11 mouse cellular contexts compared by ENCODE assay signal in genomic region chr9:108914491-108914890, GRCm38 (mm10). TPM values are rescaled to one million over a fixed set of nuclear protein-coding genes. Genes with fewer than 3 reads are reported as not detected.
A peak's percentile ranks its signal among the peaks of the same experiment; 100 is the strongest.
DNase-seq lines count a peak whose midpoint lies in the region; ATAC-seq and TF ChIP-seq lines count a peak whose summit lies in the region.
"Had no signal": no experiment of that assay in that cellular context is flagged by ENCODE, and none has a peak within 500 bp of the region (broad histone marks: within the 10 kb centered on the region; RNA-seq: fewer than 3 reads in every experiment).

Gene Tmem89, plus strand, starts transcription at chr9:108914619.

- 72% methylated on average over 6 of the region's 6 CpGs for WGBS in forebrain, embryonic 14.5 days
- WGBS in forebrain, embryonic 12.5 days = 81% methylated on average over 6 of the region's 6 CpGs
- 74% methylated on average over 6 of the region's 6 CpGs for WGBS in midbrain, embryonic 14.5 days

- no peak for TF ChIP-seq CTCF in brain, embryonic 14.5 days (IDR thresholded peaks at IDR 0.05; ENCODE audit: borderline replicate concordance, extremely low read depth, insufficient read depth, insufficient read length)

- DNase-seq in forebrain, embryonic 14.5 days (ENCODE audit: low spot score) = peak; percentile 56
- DNase-seq in brain, embryonic 14.5 days (ENCODE audit: low read depth) = peak; percentile 75
- peak; percentile 65 to 68 for DNase-seq in heart, postnatal 10 days
- peak; percentile 63 for DNase-seq in midbrain, embryonic 14.5 days
- no peak for DNase-seq in ovary, adult 18-20 months (ENCODE audit: low spot score)
- DNase-seq in thymus, postnatal 25 days = no peak
- DNase-seq: liver, embryonic 13.5 days; retina, postnatal 1 day had no signal

- TF ChIP-seq POLR2A in brain, embryonic 14.5 days (IDR thresholded peaks at IDR 0.05; ENCODE audit: borderline replicate concordance, extremely low read depth, insufficient read depth, insufficient read length, poor library complexity, severe bottlenecking) = no peak

- no peaks in the 10 kb centered on the region for H3K27me3 ChIP-seq in forebrain, embryonic 14.5 days (replicated peaks; ENCODE audit: control insufficient read depth, insufficient read depth, low read length)
- H3K27me3 ChIP-seq in forebrain, embryonic 12.5 days = no peaks in the 10 kb centered on the region
- no peaks in the 10 kb centered on the region for H3K27me3 ChIP-seq in midbrain, embryonic 14.5 days (ENCODE audit: control insufficient read depth, insufficient read depth, low read length)
- H3K27me3 ChIP-seq: heart, embryonic 13.5 days; liver, embryonic 13.5 days had no signal

- intact Hi-C loops in heart, postnatal 10 days (cut with DNase I) = no loop called here

- 0 out of 2 replicates have a peak within 1 kb of the TSS, but pooled peaks have one; percentile 13 for H3K9ac ChIP-seq in forebrain, embryonic 14.5 days (ENCODE audit: low read length)
- H3K9ac ChIP-seq in forebrain, embryonic 12.5 days = no peak within 1 kb of the TSS
- H3K9ac ChIP-seq in midbrain, embryonic 14.5 days (replicated peaks; ENCODE audit: low read length) = no peak within 1 kb of the TSS
- H3K9ac ChIP-seq: heart, embryonic 13.5 days; liver, embryonic 13.5 days had no signal

- no peak for ATAC-seq in forebrain, embryonic 14.5 days
- no peak for ATAC-seq in forebrain, embryonic 12.5 days (ENCODE audit: low FRiP score)
- no peak for ATAC-seq in midbrain, embryonic 14.5 days (ENCODE audit: low FRiP score, low TSS enrichment)
- no peak for ATAC-seq in megakaryocyte, adult 5-6 weeks (ENCODE audit: poor library complexity, severe bottlenecking)

- H3K27ac ChIP-seq in forebrain, embryonic 14.5 days (ENCODE audit: low read depth, low read length) = no peak within 1 kb of the TSS
- H3K27ac ChIP-seq in forebrain, embryonic 12.5 days = no peak within 1 kb of the TSS
- H3K27ac ChIP-seq in midbrain, embryonic 14.5 days (replicated peaks; ENCODE audit: low read depth, low read length) = no peak within 1 kb of the TSS
- H3K27ac ChIP-seq: heart, embryonic 13.5 days; liver, embryonic 13.5 days had no signal

- no peaks in the 10 kb centered on the region for H3K9me3 ChIP-seq in forebrain, embryonic 14.5 days (replicated peaks; ENCODE audit: control insufficient read depth, low read length)
- H3K9me3 ChIP-seq in forebrain, embryonic 12.5 days = no peaks in the 10 kb centered on the region
- no peaks in the 10 kb centered on the region for H3K9me3 ChIP-seq in midbrain, embryonic 14.5 days (ENCODE audit: control insufficient read depth, low read length)
- H3K9me3 ChIP-seq: heart, embryonic 13.5 days; liver, embryonic 13.5 days had no signal

- no peaks in the 10 kb centered on the region; the same call in 1 of the 2 replicates for H3K4me1 ChIP-seq in forebrain, embryonic 14.5 days (ENCODE audit: control insufficient read depth, insufficient read depth, low read length)
- peaks cover 4% of the 10 kb centered on the region; the same call in 1 of the 2 replicates for H3K4me1 ChIP-seq in forebrain, embryonic 12.5 days
- H3K4me1 ChIP-seq in midbrain, embryonic 14.5 days (ENCODE audit: control insufficient read depth, insufficient read depth, low read length) = no peaks in the 10 kb centered on the region
- H3K4me1 ChIP-seq: heart, embryonic 13.5 days had no signal

- H3K36me3 ChIP-seq in forebrain, embryonic 14.5 days (ENCODE audit: control insufficient read depth, insufficient read depth, low read length) = no peaks in the 10 kb centered on the region
- no peaks in the 10 kb centered on the region for H3K36me3 ChIP-seq in forebrain, embryonic 12.5 days (replicated peaks)
- no peaks in the 10 kb centered on the region for H3K36me3 ChIP-seq in midbrain, embryonic 14.5 days (ENCODE audit: control insufficient read depth, insufficient read depth, low read length)
- H3K36me3 ChIP-seq: heart, embryonic 13.5 days; liver, embryonic 13.5 days had no signal

- no peak within 1 kb of the TSS for H3K4me2 ChIP-seq in forebrain, embryonic 14.5 days (ENCODE audit: low read length)
- no peak within 1 kb of the TSS for H3K4me2 ChIP-seq in forebrain, embryonic 12.5 days
- no peak within 1 kb of the TSS for H3K4me2 ChIP-seq in midbrain, embryonic 14.5 days (ENCODE audit: low read length)
- H3K4me2 ChIP-seq: heart, embryonic 13.5 days; liver, embryonic 13.5 days had no signal

- H3K4me3 ChIP-seq in forebrain, embryonic 14.5 days (ENCODE audit: low read depth, low read length) = no peak within 1 kb of the TSS
- no peak within 1 kb of the TSS for H3K4me3 ChIP-seq in forebrain, embryonic 12.5 days (replicated peaks)
- H3K4me3 ChIP-seq in midbrain, embryonic 14.5 days (replicated peaks; ENCODE audit: low read depth, low read length) = no peak within 1 kb of the TSS
- H3K4me3 ChIP-seq: heart, embryonic 13.5 days; liver, embryonic 13.5 days had no signal

RNA-seq across cellular contexts. Expression of gene Tmem89, which starts in this region (rescaled TPM):
- not detected in 2 replicates for polyA plus RNA-seq in forebrain, embryonic 14.5 days (2014; fragmentation: Nextera tagmentation; extraction: Ambion mirVana)
- not detected in 2 replicates for polyA plus RNA-seq in forebrain, embryonic 12.5 days (2016; fragmentation: Nextera tagmentation; extraction: Ambion mirVana)
- polyA plus RNA-seq in brain, embryonic 14.5 days (2012; rRNA removed) = 0.76 and 0.88 TPM in 2 replicates
- not detected for total RNA-seq in heart, postnatal 10 days (2021)
- polyA plus RNA-seq in midbrain, embryonic 14.5 days (2014; fragmentation: Nextera tagmentation; extraction: Ambion mirVana) = 0.47 TPM in 1 of 2 replicates, not detected in the other
- 1.2 TPM in 1 of 2 replicates, not detected in the other for total RNA-seq in megakaryocyte, adult 5-6 weeks (2015)
- total RNA-seq in megakaryocyte, adult 5-6 weeks (2017) = 0.28 TPM in 1 of 2 replicates, not detected in the other
- polyA plus RNA-seq: heart, embryonic 13.5 days; liver, embryonic 13.5 days had no signal

Comparison
In these comparisons a context has a peak if more than half of its experiments do, and no peak if none do; other contexts are left out.
1. Peak in DNase-seq and H3K9ac ChIP-seq in forebrain, embryonic 14.5 days; RNA of the gene not detected or under 1 TPM.
2. Peak in DNase-seq in brain, embryonic 14.5 days; RNA of the gene not detected or under 1 TPM.
3. Peak in DNase-seq in heart, postnatal 10 days; RNA of the gene not detected or under 1 TPM.
4. Peak in DNase-seq in midbrain, embryonic 14.5 days; RNA of the gene not detected or under 1 TPM.